Mouse (Mus musculus): ENCODE measurements at regions not wholly inside any gene's neighbourhood (a gene's known extent, or its start where the extent isn't known, plus 50 kb on each side); places are given as distances from the start of the nearest gene placed in this dataset.

DNA sequence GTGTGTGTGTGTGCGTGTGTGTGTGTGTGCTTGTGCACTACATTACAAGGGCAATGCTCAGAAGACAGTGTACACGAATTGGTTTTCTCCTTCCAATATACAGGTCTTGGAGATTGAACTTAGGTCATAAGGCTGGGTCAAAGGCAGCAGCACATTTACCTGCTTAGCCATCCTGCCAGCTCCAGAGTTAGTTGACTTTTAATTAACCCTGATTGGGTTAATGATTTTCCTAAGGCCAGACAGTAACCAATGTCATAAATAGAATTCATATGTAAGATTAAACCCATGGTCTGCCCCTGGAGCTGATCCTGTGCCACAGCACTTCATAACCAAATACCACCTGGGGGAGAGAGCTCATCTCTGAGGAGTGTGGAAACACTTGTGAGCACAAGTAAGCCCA, 81.3 kb upstream of the Cenpw start:
- no peak overlapping the region for H3K27ac ChIP-seq (ENCODE audit: low read length)
- WGBS: 88% methylated on average over 2 of the region's 2 CpGs

GRCm38 (mm10) chr10:30280451-30280850, 80.1 kb upstream of the Cenpw start:
- Histone ChIP-seq H3K4me1 (replicated peaks; ENCODE audit: control insufficient read depth, insufficient read depth, low read length) (no peaks in the 10 kb centered on the region), H3K9ac (replicated peaks; ENCODE audit: low read depth, low read length) (no peak overlapping the region), H3K27me3 (replicated peaks; ENCODE audit: control insufficient read depth, insufficient read depth, low read length) (no peaks in the 10 kb centered on the region), H3K4me3 (replicated peaks; ENCODE audit: low read length) (no peak overlapping the region), H3K27ac (ENCODE audit: low read length) (no peak overlapping the region), H3K4me2 (ENCODE audit: low read length) (no peak overlapping the region), H3K36me3 (ENCODE audit: control insufficient read depth, insufficient read depth) (no peaks in the 10 kb centered on the region), H3K9me3 (ENCODE audit: control insufficient read depth, low read length) (no peaks in the 10 kb centered on the region)
- ATAC-seq: no peak
- WGBS: 90% methylated on average over 1 of the region's 1 CpGs

More for the DNA sequence above, 81.3 kb upstream of the Cenpw start:
- H3K4me3 ChIP-seq (replicated peaks; ENCODE audit: low read length): no peak overlapping the region
- H3K9me3 ChIP-seq (ENCODE audit: control insufficient read depth, low read length): no peaks in the 10 kb centered on the region
- no peak overlapping the region for H3K9ac ChIP-seq (replicated peaks; ENCODE audit: low read depth, low read length)
- H3K4me1 ChIP-seq (replicated peaks; ENCODE audit: control insufficient read depth, insufficient read depth, low read length): no peaks in the 10 kb centered on the region
- ATAC-seq: no peak
- H3K36me3 ChIP-seq (ENCODE audit: control insufficient read depth, insufficient read depth): no peaks in the 10 kb centered on the region
- H3K27me3 ChIP-seq (replicated peaks; ENCODE audit: control insufficient read depth, insufficient read depth, low read length): no peaks in the 10 kb centered on the region
- H3K4me2 ChIP-seq (ENCODE audit: low read length): no peak overlapping the region

GRCm38 (mm10) chr10:30279978-30280377, 79.6 kb upstream of the Cenpw start:
- Histone ChIP-seq H3K9me3 (ENCODE audit: control insufficient read depth, low read length) (no peaks in the 10 kb centered on the region), H3K27ac (ENCODE audit: low read length) (no peak overlapping the region), H3K4me1 (replicated peaks; ENCODE audit: control insufficient read depth, insufficient read depth, low read length) (no peaks in the 10 kb centered on the region), H3K36me3 (ENCODE audit: control insufficient read depth, insufficient read depth) (no peaks in the 10 kb centered on the region), H3K27me3 (replicated peaks; ENCODE audit: control insufficient read depth, insufficient read depth, low read length) (no peaks in the 10 kb centered on the region), H3K4me3 (replicated peaks; ENCODE audit: low read length) (no peak overlapping the region), H3K9ac (replicated peaks; ENCODE audit: low read depth, low read length) (no peak overlapping the region), H3K4me2 (ENCODE audit: low read length) (no peak overlapping the region)
- ATAC-seq: no peak
- 63% methylated on average over 3 of the region's 3 CpGs for WGBS

- no peak overlapping the region for H3K4me3 ChIP-seq (replicated peaks; ENCODE audit: low read length)
- H3K9me3 ChIP-seq (ENCODE audit: control insufficient read depth, low read length): no peaks in the 10 kb centered on the region
- no peak overlapping the region for H3K27ac ChIP-seq (ENCODE audit: low read length)
- H3K4me1 ChIP-seq (replicated peaks; ENCODE audit: control insufficient read depth, insufficient read depth, low read length): no peaks in the 10 kb centered on the region
- ATAC-seq: no peak
- no peaks in the 10 kb centered on the region for H3K36me3 ChIP-seq (ENCODE audit: control insufficient read depth, insufficient read depth)
- H3K9ac ChIP-seq (replicated peaks; ENCODE audit: low read depth, low read length): no peak overlapping the region
- H3K4me2 ChIP-seq (ENCODE audit: low read length): no peak overlapping the region
- no peaks in the 10 kb centered on the region for H3K27me3 ChIP-seq (replicated peaks; ENCODE audit: control insufficient read depth, insufficient read depth, low read length)
Measured at GRCm38 (mm10) chr10:30278987-30279386, 78.6 kb upstream of the Cenpw start.

- Histone ChIP-seq H3K27ac (ENCODE audit: low read length) (no peak overlapping the region), H3K9ac (replicated peaks; ENCODE audit: low read depth, low read length) (no peak overlapping the region), H3K4me1 (replicated peaks; ENCODE audit: control insufficient read depth, insufficient read depth, low read length) (no peaks in the 10 kb centered on the region), H3K4me2 (ENCODE audit: low read length) (no peak overlapping the region), H3K4me3 (replicated peaks; ENCODE audit: low read length) (no peak overlapping the region), H3K9me3 (ENCODE audit: control insufficient read depth, low read length) (no peaks in the 10 kb centered on the region), H3K36me3 (ENCODE audit: control insufficient read depth, insufficient read depth) (no peaks in the 10 kb centered on the region), H3K27me3 (replicated peaks; ENCODE audit: control insufficient read depth, insufficient read depth, low read length) (no peaks in the 10 kb centered on the region)
- WGBS: 91% methylated on average over 4 of the region's 4 CpGs
- ATAC-seq: no peak
Measured at GRCm38 (mm10) chr10:30265129-30265528, 64.8 kb upstream of the Cenpw start.

DNA sequence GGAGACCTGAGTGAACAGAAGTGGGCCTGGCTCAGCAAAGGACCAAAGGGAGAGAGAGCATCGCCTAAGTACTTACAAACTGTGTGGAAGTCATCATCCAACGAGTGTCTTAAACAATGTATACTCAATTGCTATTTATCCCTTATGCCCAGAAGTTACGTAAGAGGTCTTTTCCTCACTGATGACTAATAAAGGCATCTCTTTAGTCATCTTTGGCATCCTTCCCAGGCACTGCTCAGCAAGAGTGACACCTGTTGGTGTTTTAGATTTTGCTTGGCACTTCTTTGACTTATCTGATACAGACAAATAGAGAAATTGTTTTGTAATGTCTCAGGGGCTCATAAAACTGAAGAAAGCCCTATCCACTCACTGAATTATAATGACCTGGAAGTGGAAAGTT, 59.4 kb upstream of the Cenpw start:
- no peaks in the 10 kb centered on the region for H3K27me3 ChIP-seq (replicated peaks; ENCODE audit: control insufficient read depth, insufficient read depth, low read length)
- WGBS: 41% methylated on average over 3 of the region's 3 CpGs
- H3K4me2 ChIP-seq (ENCODE audit: low read length): no peak overlapping the region
- no peaks in the 10 kb centered on the region for H3K36me3 ChIP-seq (ENCODE audit: control insufficient read depth, insufficient read depth)
- ATAC-seq: no peak
- H3K9ac ChIP-seq (replicated peaks; ENCODE audit: low read depth, low read length): no peak overlapping the region
- no peak overlapping the region for H3K27ac ChIP-seq (ENCODE audit: low read length)
- H3K4me1 ChIP-seq (replicated peaks; ENCODE audit: control insufficient read depth, insufficient read depth, low read length): no peaks in the 10 kb centered on the region
- H3K9me3 ChIP-seq (ENCODE audit: control insufficient read depth, low read length): no peaks in the 10 kb centered on the region
- no peak overlapping the region for H3K4me3 ChIP-seq (replicated peaks; ENCODE audit: low read length)

DNA sequence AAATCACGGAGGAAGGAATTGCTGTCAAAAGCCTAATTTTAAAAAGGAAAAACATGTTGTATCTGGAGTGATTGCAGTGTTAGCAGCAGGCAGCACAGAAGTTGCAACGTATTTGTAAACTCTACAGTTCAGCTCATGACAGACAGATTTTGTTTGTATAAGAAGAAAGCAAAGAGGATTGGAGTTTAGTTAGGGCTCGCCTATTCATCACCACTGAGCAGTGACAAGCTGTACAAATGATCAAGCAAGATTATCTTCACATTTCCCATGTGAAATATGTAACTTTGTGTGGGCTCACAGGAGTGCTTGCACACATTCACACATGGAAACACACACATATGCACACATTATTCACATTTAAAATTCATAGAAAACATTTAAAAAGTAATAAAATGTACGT, 57.5 kb upstream of the Cenpw start:
- Histone ChIP-seq H3K4me2 (ENCODE audit: low read length) (no peak overlapping the region), H3K9ac (replicated peaks; ENCODE audit: low read depth, low read length) (no peak overlapping the region), H3K9me3 (ENCODE audit: control insufficient read depth, low read length) (no peaks in the 10 kb centered on the region), H3K4me3 (replicated peaks; ENCODE audit: low read length) (no peak overlapping the region), H3K36me3 (ENCODE audit: control insufficient read depth, insufficient read depth) (no peaks in the 10 kb centered on the region), H3K27ac (ENCODE audit: low read length) (no peak overlapping the region), H3K27me3 (replicated peaks; ENCODE audit: control insufficient read depth, insufficient read depth, low read length) (no peaks in the 10 kb centered on the region), H3K4me1 (replicated peaks; ENCODE audit: control insufficient read depth, insufficient read depth, low read length) (no peaks in the 10 kb centered on the region)
- WGBS: 42% methylated on average over 4 of the region's 4 CpGs
- ATAC-seq: peak; percentile 83

Measured in forebrain, embryonic 16.5 days (tissue).